Mouse (Mus musculus) granulocyte monocyte progenitor cell, adult 5-6 weeks (primary cell): ENCODE measurements at regions not wholly inside any gene's neighbourhood (a gene's known extent, or its start where the extent isn't known, plus 50 kb on each side); places are given as distances from the start of the nearest gene placed in this dataset.
"Not testable (repeated sequence)": the region's sequence is repeated elsewhere in the genome, so short reads cannot be mapped to it uniquely, and the experiment has no call there.

ENCODE experiments used
- ATAC-seq: replicated peaks from 2 replicates; pipeline ENCODE4 v1.8.0; 2016; ENCODE audit warnings: mild to moderate bottlenecking, moderate TSS enrichment, inconsistent platforms; ENCODE audit not compliant: poor library complexity, severe bottlenecking

DNA sequence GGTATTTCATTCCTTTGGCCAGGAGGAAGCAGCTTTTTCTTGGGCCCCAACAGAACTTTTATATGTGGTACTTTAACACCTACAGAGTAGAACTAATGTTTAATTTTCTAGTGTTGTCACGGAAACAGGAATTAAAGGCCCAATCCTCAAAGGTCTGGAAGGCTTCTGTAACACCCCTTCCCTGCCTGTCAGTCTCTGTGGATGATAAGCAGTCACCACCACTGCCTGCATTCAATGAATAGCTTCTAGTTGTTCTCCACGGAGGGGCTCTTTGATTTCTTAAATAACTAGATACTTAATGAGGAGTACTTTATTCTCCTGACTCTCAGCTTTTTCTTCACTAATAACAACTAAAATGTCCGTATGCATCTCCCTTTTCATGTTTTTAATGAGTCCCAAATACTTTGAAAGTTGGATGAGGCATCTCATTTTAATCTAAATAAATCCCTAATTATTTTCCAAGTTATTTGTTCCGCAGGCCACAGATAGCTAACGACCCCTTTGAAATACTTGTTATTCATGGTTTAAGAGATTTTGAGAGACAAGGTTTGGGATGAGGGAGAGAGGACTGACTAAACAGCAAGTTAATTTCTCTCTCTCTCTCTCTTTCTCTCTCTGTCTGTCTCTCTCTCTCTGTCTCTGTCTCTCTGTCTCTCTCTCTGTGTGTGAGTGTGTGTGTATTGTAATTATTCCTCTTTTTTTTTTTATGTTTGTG lies 686.0 kb upstream of the Ghitm start:
- no peak for ATAC-seq

DNA sequence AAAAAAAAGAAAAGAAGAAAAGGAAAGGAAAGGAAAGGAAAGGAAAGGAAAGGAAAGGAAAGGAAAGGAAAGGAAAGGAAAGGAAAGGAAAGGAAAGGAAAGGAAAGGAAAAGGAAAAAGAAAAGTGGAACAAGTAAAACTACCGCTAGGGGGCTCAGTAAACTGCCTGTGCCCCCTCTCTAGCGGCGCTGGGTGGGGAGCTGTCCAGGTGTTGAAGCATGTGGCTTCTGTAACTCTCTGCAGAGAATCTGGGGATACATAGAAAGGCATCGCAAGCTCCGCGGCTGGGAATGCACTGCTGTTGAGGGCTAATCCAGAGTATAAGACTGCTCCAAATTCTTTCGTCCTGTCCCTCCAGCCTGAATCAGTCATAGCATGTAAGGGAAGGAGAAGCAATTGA lies 684.9 kb upstream of the Ghitm start:
- ATAC-seq: no peak

DNA sequence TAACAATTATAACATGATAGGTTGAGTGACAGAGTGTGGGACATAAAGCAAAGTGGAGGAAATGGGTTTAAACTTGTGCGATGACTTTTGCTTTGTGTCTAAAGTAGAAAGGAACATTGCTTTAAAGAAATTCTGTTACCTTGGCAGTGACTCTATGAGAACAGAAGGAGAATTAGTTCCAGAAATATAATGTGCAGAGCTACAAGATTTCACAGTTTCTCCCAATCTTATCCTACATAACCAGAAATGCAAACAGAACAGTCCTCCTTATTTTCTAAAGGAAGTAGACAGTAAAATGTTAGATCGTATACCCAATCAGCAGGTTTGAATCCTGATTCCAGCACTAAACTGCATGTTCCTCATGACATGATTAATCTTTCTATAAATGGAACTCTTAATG lies 660.6 kb upstream of the Ghitm start:
- no peak for ATAC-seq

DNA sequence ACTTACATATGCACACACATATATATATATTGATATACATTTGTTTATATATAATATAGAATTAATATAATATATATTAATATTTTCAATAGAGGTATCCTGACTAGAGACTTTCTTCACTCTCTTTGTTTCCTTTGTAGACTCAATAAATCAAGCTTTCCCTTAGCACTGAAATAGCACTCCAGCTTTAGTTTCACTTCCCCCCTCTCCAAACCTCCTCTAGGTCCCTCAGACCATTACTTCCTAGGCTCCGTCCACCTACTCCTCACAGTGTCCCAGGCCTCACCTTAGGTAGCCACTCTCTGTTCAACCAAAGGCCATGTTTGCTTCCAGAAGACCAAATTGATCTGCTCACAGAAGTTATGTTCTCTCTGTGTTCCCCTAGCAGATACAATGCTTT lies 630.7 kb upstream of the Ghitm start:
- 0 out of 2 replicates have a peak, but pooled peaks have one; percentile 14 for ATAC-seq

DNA sequence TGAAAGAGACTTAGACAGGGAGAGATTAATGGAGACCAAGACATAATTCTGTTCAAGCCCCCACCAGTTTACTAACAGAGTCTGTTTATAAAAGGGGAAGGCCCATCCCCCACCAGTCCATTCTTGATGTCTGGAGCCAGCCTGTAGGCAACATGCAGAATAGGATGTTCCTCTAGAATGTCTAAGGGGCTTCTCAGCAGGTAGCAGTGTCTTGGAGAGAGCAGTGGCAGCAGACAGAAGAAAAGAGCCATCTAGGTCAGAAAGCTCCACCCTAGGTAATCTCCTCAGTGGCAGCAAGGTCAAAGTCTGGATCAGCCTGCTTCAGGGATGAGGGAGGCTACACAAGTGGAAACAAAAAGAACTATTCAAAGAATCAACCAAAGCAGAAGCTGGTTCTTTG lies 614.6 kb upstream of the Ghitm start:
- not testable (repeated sequence) for ATAC-seq

DNA sequence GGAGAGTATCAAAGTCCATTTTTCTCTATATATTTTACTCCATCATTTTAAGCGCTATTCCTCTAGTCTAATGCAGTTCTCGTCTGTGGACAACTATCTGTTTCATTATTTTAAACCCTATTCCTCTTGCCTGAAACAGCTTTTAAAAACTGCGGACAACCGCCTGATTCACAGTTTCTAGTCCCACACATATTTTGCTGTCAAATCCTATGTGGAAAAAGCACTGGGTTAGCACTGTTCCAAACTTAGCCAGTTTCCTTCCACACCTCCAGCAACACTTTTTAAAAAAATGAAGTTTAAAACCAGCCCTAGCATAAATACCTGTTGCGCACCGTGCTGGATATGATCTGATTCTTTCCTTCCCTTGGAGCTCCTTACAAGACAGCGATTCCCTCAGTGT lies 614.1 kb upstream of the Ghitm start:
- ATAC-seq: no peak

DNA sequence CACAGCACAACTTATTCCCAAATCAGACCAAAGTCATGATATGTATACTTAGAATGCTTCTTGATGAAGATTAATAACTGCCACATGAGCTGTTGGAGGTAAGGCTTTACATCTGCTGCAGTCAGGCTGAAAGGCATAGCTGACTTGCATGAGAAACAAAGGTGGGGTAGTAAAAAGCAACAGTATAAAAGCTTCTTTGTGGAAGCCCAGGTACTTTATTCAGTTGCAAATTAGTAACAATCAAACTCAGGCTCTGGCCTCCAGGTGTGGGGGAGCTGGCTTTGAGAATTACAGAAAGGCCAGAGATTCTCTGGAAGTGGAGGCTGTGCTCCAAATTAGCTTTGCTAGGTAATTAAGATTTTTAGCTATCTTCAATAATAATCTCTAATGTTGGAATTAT lies 608.0 kb upstream of the Ghitm start:
- no peak for ATAC-seq

DNA sequence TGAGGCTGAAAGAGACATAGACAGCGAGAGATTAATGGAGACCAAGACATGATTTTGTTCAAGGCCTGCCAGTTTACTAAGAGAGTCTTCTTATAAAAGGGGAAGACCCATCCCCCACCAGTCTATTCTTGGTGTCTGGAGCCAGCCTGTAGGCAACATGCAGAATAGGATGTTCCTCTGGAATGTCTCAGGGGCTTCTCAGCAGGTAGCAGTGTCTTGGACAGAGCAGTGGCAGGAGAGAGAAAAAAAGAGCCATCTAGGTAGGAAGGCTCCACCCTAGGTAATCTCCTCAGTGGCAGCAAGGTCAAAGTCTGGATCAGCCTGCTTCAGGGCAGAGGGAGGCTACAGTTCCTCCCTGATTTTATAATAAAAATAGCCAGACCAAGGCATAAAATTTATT lies 607.4 kb upstream of the Ghitm start:
- ATAC-seq: not testable (repeated sequence)
